Mouse (Mus musculus) kidney, postnatal 36 days (tissue): Measurements from ENCODE around the gene Neu3.
"Not testable (repeated sequence)": the region's sequence is repeated elsewhere in the genome, so short reads cannot be mapped to it uniquely, and the experiment has no call there.

Source experiments
- DNase-seq, 2 experiments: peaks; one replicate each; pipeline ENCODE4 v3.0.0; 2021 to 2022; ENCODE audit warnings: mixed read lengths in 2 of 2

The Neu3 gene

DNA sequence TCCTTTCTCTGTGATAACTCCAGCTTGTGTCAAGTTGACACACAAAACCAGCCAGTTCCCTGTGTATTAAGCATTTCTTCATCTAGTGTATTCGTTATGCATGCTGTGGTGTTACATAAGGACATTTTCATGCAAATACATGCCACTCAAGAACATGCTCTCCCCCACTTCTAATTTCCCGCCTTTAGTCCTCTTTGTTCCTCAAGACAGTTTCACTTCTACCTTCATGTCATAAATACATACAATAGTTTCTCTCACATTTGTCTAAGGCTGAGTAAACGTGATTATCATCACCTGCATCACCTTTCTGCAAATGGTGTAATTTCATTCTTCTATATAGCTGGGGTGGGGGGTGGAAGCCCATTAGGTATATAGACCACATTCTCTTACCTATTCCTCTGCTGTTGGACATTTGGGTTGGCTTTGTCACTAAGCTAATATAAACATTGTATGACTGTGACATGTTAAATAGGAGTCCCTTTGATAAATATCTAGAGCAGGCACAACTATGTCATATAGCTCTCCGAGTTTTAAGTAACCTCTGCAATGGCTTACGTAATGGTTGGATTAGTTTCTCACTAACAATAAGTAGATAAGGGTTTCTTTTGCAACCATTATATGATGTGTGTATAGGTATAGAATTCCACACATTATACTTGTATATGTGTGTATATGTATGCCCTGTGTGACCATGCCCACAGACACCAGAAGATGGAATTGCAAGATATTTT, 5.1 kb upstream of the Neu3 start:
- no peak for DNase-seq

DNA sequence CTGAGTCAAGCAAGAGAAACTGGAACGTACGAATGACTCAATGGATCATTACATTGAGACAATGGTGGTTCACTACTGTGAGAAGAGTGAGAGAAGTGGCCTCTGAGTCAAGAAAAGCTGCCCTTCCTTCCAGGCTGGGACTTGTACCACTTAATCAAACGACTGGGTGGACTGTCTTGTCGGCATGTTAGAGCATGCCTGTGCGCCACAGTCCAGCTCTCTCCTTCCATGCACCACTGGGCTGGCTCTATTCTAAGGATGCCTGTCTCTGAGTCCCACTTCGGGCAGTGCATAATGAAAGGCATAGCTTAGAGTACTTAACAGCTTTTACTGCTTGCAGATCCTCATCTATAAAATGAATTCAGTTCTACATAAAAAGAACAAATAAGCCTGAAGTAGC, 2.1 kb downstream of the Neu3 start:
- peak in 1 of 2 experiments; percentile 11 for DNase-seq

DNA sequence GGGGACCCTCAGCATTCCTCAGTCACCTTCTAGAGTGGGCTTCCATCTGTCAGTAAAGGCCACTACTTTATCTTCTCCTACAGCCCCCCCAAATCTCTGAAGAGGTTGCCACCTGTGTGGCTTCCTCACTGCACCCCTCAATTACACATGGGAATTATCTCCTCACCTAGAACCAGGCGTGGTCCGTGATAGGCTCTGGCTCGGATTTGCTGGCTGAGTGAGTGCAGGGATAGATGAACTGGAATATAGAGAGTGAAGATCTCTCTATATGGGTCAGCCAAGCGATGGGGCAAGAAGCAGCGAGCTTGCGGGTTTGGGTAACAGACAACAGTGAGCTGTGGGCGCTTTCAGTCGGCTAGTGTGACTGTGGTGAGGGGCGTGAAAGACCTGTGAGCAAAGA, 2.7 kb downstream of the Neu3 start:
- no peak for DNase-seq

DNA sequence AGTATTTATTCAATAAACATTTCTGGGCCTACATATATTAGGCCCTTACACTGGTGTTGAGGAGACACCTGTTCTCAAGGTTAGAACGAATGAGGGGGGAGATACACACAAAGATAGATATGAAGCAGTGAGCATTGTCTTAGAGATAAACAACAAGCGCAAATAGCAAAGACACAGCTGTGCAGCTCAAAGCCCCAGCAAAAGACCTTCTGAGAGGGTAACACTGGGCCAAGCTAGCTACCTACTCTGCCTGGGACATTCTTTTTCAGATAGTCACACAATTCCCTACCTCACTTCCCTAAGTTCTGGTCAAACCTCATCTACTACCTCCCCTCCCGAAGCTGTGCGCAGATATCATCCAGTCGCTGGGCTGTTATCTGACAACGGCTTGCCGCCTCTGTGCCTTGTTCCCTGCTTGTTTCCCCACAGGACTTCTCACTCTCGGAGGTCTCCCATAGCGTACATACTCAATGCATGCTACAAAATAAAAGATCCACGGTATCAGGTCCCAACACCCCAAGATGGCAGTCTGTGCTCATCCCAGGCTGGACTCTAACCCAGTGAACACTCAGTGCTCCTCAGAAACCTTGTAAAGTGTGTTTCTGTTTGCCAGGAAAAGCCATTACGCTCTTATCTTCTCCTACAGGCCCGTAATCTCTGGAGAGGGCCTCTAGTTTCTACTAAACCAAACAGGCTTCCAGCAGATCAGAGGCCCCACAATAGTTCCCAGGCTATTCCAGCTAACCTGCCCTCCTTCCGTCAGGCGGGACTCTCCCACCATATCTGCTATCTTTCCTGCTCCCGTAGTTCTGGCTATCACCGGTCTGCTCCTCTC, 3.4 kb downstream of the Neu3 start:
- no peak for DNase-seq

- DNase-seq, result no peak
Observed at GRCm38 (mm10) chr7:99823045-99823663, 5.1 kb downstream of the Neu3 start.

DNA sequence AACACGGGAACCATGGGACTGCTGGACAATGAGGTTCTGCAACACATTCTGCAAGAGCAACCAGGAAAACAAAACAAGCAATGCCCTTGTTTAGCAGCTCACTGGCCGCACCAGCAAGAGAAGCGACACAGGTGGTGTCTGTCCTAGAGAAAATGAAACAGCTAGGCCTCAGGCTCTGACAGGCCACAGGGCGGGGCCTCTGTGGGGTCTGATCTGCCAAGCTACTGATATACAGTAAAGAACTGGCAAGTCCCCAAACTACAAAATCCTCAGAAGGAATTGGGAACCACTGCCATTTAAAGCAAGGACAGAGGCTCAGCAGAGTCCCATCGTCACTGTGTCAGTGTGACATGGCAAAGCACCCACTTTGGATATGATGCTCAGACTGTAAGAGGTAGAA, 5.8 kb downstream of the Neu3 start:
- DNase-seq, result no peak

DNA sequence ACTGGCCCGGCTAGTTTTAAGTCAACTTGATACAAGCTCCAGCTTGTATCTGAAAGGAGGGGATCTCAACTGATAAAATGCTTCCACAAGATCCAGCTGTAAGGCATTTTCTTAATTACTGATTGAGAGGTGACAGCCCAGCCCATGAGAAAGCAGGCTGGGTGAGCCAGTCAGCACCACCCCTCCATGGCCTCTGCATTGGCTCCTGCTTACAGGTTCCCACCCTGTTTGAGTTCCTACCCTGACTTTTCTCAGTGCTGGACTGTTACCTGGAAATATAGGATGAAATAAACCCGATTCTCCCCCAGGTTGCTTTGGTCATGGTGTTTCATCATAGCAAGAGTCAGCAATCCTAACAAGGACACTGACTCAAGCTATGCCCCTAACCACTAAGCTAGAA, 6.3 kb downstream of the Neu3 start:
- DNase-seq, result no peak

DNA sequence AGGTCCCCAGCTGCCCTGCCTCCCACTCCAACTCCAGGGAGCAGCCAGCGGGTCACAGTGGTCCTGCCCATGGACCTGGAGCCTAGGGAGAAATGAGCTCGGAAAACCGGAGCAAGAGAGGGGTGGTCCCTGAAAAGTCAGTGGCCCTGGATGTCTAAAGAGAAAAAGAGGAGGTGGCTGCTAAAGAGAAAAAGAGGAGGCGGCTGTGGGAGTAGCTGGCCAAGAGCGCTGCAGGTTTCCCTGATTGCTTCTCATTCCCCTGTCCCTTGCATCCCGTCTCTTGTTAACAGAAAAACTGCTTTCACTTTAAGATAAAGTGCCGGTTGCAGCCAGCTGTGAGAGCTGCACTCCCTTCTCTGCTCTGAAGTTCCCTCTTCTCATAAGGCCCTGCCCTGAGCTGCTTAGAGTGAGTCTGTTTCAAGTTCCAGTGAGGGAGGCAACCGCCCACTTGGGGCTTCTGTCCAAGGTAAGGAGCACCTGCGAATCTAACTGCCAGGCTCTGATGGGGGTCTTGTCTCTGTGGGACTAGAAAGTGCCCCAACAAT, 10.0 kb downstream of the Neu3 start:
- not testable (repeated sequence) for DNase-seq

GRCm38 (mm10) chr7:99813394-99813793, 14.8 kb downstream of the Neu3 start:
- peak; percentile 30 to 79 for DNase-seq

- no peak for DNase-seq
Observed at GRCm38 (mm10) chr7:99811661-99812060, 16.6 kb downstream of the Neu3 start.

DNA sequence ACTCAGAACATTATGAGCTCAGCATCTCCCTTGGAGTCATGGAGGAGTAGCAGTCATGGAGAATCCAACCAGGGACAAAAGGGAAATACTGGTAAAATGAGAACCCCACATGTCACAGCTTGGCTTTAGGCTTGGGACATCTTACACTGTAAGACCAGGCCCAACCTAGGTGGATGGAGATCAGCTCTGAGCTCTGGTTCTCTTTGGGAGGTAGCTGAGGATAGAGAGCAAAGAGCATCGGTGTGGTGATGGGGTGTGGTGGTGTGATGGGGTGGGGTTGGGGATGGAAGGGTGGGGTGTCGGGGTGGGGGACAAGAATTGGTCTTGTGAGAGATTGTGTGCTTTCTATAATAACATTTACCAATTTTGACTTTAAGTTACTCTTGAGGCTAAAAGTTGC, 17.4 kb downstream of the Neu3 start:
- DNase-seq, result no peak

DNA sequence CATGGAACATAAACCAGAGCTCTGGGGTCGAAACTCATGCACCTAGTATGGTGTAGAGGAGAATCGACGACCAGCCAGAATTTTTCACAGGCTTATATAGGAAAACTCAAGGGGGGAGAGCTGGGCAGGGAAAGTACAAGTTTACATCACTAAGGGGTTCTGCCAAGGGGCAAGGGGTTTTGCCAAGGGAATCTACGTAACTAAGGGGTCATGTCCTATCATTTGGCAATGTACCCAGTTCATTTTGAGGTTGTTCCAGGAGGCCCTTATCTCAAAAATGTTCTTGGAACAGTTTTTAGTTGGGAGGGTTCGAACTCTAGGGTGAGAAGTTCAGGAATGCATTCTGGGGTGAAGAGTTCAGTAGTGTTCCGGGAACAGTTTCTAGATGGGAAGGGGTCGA, 21.2 kb downstream of the Neu3 start:
- not testable (repeated sequence) for DNase-seq

GRCm38 (mm10) chr7:99805340-99805739, 22.9 kb downstream of the Neu3 start:
- DNase-seq, result no peak

GRCm38 (mm10) chr7:99804033-99804432, 24.2 kb downstream of the Neu3 start:
- DNase-seq, result not testable (repeated sequence)

DNA sequence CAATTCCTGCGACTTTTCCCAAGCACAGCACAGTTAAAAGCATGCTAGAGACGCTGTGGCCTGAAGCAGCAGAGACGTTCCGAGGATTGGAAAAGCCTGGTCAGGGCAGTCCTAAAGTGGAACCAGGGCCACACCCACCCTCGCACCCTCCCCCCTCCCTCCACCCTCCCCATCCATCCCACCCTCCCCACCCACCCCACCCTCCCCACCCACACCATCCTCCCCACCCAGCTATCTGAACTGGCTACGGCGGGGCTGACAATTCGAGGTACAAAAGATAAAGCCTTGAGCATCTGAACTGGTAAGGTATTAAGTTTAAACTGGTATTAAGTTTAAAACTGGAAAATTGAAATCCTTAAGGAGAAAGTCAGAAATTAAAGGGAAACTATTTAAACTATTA, 24.7 kb downstream of the Neu3 start:
- no peak for DNase-seq

DNA sequence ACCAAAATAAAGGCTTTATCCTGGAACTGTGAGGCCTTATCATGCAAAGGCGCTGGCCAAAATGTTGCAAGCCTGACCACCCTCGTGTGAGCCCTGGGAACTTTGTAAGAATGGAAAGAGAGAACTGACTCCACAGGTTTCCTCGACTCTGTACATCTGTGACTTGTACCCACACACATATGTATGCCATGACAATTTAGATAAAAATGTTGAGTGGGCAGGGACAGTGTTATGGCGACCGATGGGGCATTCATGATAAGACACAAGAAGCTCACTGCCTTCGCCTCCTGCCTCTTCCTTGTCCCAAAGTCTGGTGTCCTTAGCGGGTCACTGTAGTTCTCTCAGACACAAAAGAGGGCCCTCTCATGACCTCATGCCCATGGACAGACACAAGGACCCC, 29.1 kb downstream of the Neu3 start:
- no peak for DNase-seq

DNA sequence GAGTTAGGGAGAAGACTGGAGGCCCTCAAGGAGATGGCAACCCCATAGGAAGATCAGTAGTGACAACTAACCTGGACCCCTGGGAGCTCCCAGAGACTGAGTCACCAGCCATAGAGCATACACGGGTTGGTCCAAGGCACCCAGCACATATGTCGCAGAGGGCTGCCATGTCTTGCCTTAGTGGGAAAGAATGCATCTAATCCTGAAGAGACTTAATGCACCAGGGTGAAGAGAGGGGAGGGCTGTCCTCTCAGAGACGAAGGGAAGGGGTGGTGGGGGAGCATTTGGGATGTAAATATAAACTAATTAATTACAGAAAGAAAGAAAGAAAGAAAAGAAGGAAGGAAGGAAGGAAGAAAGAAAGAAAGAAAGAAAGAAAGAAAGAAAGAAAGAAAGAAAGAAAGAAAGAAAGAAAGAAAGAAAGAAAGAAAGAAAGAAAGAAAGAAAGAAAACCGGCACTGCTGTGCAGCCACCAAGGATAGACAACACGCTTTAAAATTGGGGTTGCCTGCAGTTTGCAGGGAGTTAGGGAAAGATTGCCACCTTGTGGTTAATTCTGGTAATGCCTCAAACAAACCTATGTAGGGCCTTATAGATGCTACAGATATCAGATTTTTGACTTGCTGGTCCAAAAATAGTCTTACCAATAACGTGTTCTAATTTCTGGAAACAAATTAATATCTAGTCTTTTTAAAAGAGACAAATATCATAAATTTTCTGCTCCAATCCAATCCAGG, 30.1 kb downstream of the Neu3 start:
- peak; percentile 54 to 74 for DNase-seq

GRCm38 (mm10) chr7:99797261-99797660, 31.0 kb downstream of the Neu3 start:
- no peak for DNase-seq

DNA sequence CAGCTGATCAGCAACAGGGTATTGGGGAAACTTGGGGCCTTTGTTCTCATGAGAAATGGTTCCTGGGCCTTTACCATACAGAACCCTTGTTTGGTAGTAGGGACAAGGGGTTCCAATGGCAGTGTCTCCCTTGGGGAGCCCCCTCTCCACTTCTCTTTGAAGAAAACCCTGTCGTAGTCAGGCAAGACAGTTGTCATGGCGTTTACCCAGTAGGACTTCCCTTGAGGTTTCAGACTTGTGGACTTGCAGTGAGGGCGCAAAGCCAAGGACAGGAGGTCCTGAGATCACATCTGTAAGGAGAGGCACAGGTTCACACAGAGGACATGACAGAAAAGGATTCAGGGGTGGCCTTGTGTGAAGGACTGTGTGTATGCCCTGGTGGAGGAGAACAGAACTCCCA, 31.7 kb downstream of the Neu3 start:
- DNase-seq, result no peak

DNA sequence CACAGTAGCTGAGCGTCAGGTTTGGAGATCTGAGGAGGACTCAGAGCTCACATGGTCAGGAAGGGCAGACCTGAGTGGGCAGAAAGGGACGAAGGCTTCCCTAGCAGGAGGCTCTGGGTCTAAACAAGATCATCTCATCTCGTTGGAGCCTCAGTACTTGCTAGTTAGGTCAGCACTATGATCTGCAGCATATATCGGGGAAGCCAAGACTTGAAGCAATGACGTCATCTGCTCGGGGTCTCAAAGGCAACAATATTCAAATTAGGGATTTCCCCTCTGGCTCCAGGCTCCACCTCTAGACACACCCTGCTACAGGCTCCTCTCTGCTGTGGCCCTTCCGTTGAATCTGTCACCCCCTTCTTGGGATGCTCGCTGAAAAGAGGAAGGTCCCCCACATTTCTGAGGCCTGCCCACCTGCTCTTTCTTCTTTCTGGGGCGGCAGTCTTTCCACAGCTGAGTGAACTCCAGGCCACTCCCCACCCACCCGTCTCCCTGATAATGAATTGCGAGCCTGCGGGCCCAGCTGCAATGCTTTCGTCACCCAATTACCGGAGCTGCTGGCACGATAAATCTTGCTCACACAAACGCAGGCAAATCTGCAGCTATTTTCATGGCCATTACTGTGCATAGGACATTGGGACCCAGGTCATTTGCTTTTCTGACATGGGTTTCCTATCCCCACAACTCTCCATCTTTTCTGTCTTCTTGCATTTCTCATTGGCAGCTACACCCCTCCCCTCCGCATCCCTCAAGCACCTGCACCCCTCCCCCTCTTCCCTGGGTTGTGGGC, 32.8 kb downstream of the Neu3 start:
- DNase-seq, result peak; percentile 11 to 17

DNA sequence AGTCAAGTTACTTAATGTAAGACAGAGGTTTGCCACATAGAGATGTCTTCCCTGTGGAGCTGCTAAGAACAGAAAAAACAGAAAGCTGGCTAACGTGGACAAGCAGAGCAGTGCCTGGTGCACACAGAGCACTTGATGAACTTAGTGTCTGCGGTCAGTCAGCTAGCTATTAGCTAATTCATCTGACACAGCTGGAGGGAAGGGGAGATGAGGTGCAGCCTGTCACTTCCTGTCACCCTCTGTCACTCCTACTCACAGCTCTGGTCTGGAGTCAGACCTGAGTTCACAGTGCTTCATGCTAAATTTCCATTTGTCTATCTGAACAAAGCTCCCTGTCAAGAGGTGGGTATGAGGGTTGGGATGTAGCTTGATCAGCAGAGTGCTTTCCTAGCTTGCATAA, 34.1 kb downstream of the Neu3 start:
- DNase-seq, result no peak

- no peak for DNase-seq
Observed at GRCm38 (mm10) chr7:99790816-99791215, 37.4 kb downstream of the Neu3 start.
